Mouse (Mus musculus) ES-CJ7 (cell line): ENCODE data around the gene Tmem79.
"Not testable (repeated sequence)": the region's sequence is repeated elsewhere in the genome, so short reads cannot be mapped to it uniquely, and the experiment has no call there.

Experiments
- DNase-seq: peaks from one replicate; pipeline ENCODE4 v3.0.0; 2011; ENCODE audit warnings: low read depth, low spot score

Gene Tmem79

GRCm38 (mm10) chr3:88354396-88355165 lies 18.6 kb upstream of the Tmem79 start:
- no peak for DNase-seq

- no peak for DNase-seq
Measured at GRCm38 (mm10) chr3:88352907-88353306, 17.0 kb upstream of the Tmem79 start.

GRCm38 (mm10) chr3:88350732-88351131 lies 14.8 kb upstream of the Tmem79 start:
- no peak for DNase-seq

- DNase-seq: no peak
Measured at GRCm38 (mm10) chr3:88339006-88339405, 3.1 kb upstream of the Tmem79 start.

- DNase-seq: no peak
Measured at GRCm38 (mm10) chr3:88338316-88338715, 2.4 kb upstream of the Tmem79 start.

GRCm38 (mm10) chr3:88337367-88338020 lies 1.5 kb upstream of the Tmem79 start:
- DNase-seq: peak; percentile 55

GRCm38 (mm10) chr3:88335436-88336053 lies 403 bp downstream of the Tmem79 start:
- DNase-seq: peak; percentile 40

GRCm38 (mm10) chr3:88334902-88335435 lies 979 bp downstream of the Tmem79 start:
- DNase-seq: no peak

GRCm38 (mm10) chr3:88334029-88334658 lies 1.8 kb downstream of the Tmem79 start:
- peak; percentile 74 for DNase-seq

GRCm38 (mm10) chr3:88331282-88331681 lies 4.7 kb downstream of the Tmem79 start:
- DNase-seq: peak; percentile 76

- no peak for DNase-seq
Measured at GRCm38 (mm10) chr3:88328956-88329355, 7.0 kb downstream of the Tmem79 start.

- peak; percentile 77 for DNase-seq
Measured at GRCm38 (mm10) chr3:88324951-88325405, 11.0 kb downstream of the Tmem79 start, which contains the start of gene Glmp. Gene Glmp (plus strand): TSS chr3:88325023.

GRCm38 (mm10) chr3:88299172-88299571 lies 36.8 kb downstream of the Tmem79 start:
- no peak for DNase-seq

GRCm38 (mm10) chr3:88297321-88297851 lies 38.6 kb downstream of the Tmem79 start:
- peak; percentile 44 for DNase-seq

- peak; percentile 100 for DNase-seq
Measured at GRCm38 (mm10) chr3:88296561-88297318, 39.2 kb downstream of the Tmem79 start, which contains the start of the genes Tsacc and Cct3. Gene Tsacc (minus strand): TSS chr3:88296999. Gene Cct3 (plus strand): TSS chr3:88297116.

- no peak for DNase-seq
Measured at GRCm38 (mm10) chr3:88296110-88296560, 39.8 kb downstream of the Tmem79 start.

GRCm38 (mm10) chr3:88295272-88295671 lies 40.7 kb downstream of the Tmem79 start:
- DNase-seq: not testable (repeated sequence)

- DNase-seq: peak; percentile 72
Measured at GRCm38 (mm10) chr3:88291970-88292369, 44.0 kb downstream of the Tmem79 start.

- peak; percentile 73 for DNase-seq
Measured at GRCm38 (mm10) chr3:88288133-88288713, 47.7 kb downstream of the Tmem79 start.

GRCm38 (mm10) chr3:88287110-88287509 lies 48.8 kb downstream of the Tmem79 start, which contains the start of gene Gm38392:
Gene Gm38392 (minus strand): TSS chr3:88287210.
- DNase-seq: no peak
